Mouse (Mus musculus) limb, embryonic 13.5 days (tissue): ENCODE measurements at regions not wholly inside any gene's neighbourhood (a gene's known extent, or its start where the extent isn't known, plus 50 kb on each side); places are given as distances from the start of the nearest gene placed in this dataset.

Experiments used
- ATAC-seq: fragments of 200-750 bp; cut with Nextera tagmentation; 2 replicates; pipeline ENCODE4 v1.8.0; 2017; ENCODE audit warnings: low read depth, moderate number of reproducible peaks, moderate TSS enrichment; ENCODE audit not compliant: low FRiP score
- H3K27ac ChIP-seq: fragments of 300-500 bp; sonication (generic); 2 replicates; pipeline ENCODE4 v1.5.1; 2015; ENCODE audit warnings: inconsistent platforms, mild to moderate bottlenecking, moderate library complexity
- H3K27me3 ChIP-seq: fragments of 300-500 bp; sonication (generic); 2 replicates; pipeline ENCODE4 v1.6.1; 2015; ENCODE audit warnings: mild to moderate bottlenecking, inconsistent platforms
- H3K36me3 ChIP-seq: fragments of 300-500 bp; sonication (generic); 2 replicates; pipeline ENCODE4 v1.6.1; 2015; ENCODE audit warnings: inconsistent platforms, mild to moderate bottlenecking, moderate library complexity
- H3K4me1 ChIP-seq: fragments of 300-500 bp; sonication (generic); 2 replicates; pipeline ENCODE4 v1.6.1; 2015; ENCODE audit warnings: inconsistent platforms
- H3K4me2 ChIP-seq: fragments of 300-500 bp; sonication (generic); replicated peaks from 2 replicates; pipeline ENCODE4 v1.6.1; 2015; ENCODE audit warnings: inconsistent platforms, mild to moderate bottlenecking, moderate library complexity
- H3K4me3 ChIP-seq: fragments of 300-500 bp; sonication (generic); 2 replicates; pipeline ENCODE4 v1.5.1; 2015; ENCODE audit warnings: moderate library complexity, mild to moderate bottlenecking, inconsistent platforms
- H3K9ac ChIP-seq: fragments of 300-500 bp; sonication (generic); 2 replicates; pipeline ENCODE4 v1.6.1; 2015; ENCODE audit warnings: mild to moderate bottlenecking, inconsistent platforms
- H3K9me3 ChIP-seq: fragments of 300-500 bp; sonication (generic); 2 replicates; pipeline ENCODE4 v1.6.1; 2016; ENCODE audit warnings: inconsistent platforms
- WGBS: fragments of 180-500 bp; shearing (Covaris S2); methylation state at CpG from one replicate; pipeline ENCODE4 v1.1.7; 2015; 5-methylcytosine and 5-hydroxymethylcytosine counted together

DNA sequence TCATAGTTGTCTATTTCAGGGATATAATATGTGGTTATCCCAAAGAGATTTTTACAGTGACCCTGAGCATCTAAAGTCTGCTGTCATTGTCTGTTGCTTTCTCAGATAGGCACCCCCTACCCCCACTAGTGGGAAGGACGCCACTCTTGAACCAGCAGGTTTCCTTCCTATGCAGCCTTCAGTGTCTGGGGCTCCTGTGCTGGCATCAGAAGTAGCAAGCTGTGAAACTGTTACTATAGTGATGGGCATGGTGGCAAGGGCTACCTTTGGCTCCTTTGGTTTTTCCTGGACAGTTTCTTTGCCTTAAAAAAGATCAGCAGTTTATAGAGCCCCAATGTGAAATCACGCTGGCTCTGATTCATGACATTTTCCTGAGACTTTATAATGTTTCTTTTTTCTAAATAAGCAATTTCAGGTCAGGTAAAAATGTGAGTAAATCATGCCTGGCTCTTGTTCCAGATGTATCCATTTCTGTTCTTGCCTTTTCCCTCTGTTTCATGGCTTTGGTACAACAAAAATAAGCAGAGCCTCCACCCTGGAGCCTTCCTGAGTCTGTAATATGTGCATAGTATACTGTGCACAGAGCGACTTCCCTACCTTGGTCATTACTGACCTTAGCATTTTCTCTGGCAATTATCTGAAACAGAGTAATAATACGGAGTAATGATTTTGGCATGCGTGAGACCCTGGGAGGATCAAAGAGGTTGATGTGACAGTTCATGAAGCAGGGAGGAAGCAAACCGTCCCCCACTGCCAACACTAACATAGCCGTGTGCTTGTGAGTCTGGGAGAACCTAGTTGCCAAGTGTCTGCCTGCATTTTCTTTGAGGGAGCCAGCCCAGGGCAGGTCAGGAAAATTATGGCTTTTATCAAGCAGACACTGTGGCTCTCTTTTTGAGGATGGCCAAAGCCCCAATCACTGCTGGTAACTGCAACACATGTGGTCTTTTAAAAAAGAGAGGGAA lies 124.8 kb downstream of the Mettl11b start:
- ATAC-seq = peak; percentile 71
- peak overlapping the region; percentile 61; the same call in 1 of the 2 replicates for H3K27ac ChIP-seq

DNA sequence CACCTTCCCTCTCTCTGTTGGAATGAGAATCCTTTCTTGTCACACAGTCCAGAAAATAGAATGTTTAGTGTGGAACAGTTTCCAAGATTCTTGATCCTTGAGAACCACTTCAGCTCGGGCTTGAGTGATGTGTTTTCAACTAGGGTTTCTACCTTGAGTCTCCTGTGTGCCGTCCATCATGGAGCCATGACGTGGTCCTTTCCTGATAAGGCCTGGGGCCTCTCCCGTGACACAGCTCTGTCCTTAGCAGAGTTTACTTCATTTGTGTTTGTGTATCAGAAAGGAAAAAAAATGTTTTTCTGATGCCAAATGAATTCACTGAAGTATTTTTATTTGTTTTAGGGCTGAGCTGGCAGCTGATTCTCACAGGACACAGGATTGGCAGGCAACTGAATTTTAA lies 148.6 kb downstream of the Mettl11b start:
- Histone ChIP-seq H3K36me3 (no peaks in the 10 kb centered on the region), H3K9me3 (no peaks in the 10 kb centered on the region), H3K9ac (no peak overlapping the region), H3K4me3 (no peak overlapping the region), H3K27me3 (no peaks in the 10 kb centered on the region), H3K4me2 (no peak overlapping the region), H3K27ac (no peak overlapping the region), H3K4me1 (peaks cover 43% of the 10 kb centered on the region)
- 75% methylated on average over 4 of the region's 4 CpGs for WGBS
- no peak for ATAC-seq

More for the DNA sequence above, 124.8 kb downstream of the Mettl11b start:
- H3K4me3 ChIP-seq = no peak overlapping the region
- H3K27me3 ChIP-seq = no peaks in the 10 kb centered on the region
- no peak overlapping the region for H3K4me2 ChIP-seq
- 31% methylated on average over 7 of the region's 7 CpGs for WGBS
- no peaks in the 10 kb centered on the region for H3K36me3 ChIP-seq
- no peak overlapping the region for H3K9ac ChIP-seq
- no peaks in the 10 kb centered on the region for H3K9me3 ChIP-seq
- H3K4me1 ChIP-seq = peaks cover 14% of the 10 kb centered on the region

DNA sequence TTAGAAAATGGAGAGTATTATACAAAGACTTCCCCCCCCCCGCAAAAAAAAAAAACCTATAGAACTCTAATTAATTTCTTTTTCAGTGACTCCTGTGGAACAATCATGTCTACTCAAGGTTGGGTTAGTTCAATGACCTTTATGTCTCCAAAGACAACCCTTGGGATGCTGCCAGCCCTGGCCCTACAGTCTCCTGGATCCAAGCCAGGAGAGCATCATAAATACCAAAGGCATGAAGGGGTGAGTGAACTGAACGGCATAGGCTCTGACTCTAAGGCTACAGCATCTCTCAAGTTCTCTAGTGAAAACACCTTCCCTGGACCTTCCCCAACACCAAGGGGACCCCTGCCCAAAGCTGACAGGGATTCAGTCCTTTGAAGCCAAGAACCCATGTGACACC lies 149.4 kb downstream of the Mettl11b start:
- no peak overlapping the region; the same call in 1 of the 2 replicates for H3K27ac ChIP-seq
- peaks cover 52% of the 10 kb centered on the region for H3K4me1 ChIP-seq
- ATAC-seq = no peak
- 53% methylated on average over 2 of the region's 2 CpGs for WGBS
- no peak overlapping the region for H3K4me3 ChIP-seq
- no peak overlapping the region for H3K9ac ChIP-seq
- H3K27me3 ChIP-seq = no peaks in the 10 kb centered on the region
- no peaks in the 10 kb centered on the region for H3K9me3 ChIP-seq
- H3K36me3 ChIP-seq = no peaks in the 10 kb centered on the region
- no peak overlapping the region for H3K4me2 ChIP-seq

DNA sequence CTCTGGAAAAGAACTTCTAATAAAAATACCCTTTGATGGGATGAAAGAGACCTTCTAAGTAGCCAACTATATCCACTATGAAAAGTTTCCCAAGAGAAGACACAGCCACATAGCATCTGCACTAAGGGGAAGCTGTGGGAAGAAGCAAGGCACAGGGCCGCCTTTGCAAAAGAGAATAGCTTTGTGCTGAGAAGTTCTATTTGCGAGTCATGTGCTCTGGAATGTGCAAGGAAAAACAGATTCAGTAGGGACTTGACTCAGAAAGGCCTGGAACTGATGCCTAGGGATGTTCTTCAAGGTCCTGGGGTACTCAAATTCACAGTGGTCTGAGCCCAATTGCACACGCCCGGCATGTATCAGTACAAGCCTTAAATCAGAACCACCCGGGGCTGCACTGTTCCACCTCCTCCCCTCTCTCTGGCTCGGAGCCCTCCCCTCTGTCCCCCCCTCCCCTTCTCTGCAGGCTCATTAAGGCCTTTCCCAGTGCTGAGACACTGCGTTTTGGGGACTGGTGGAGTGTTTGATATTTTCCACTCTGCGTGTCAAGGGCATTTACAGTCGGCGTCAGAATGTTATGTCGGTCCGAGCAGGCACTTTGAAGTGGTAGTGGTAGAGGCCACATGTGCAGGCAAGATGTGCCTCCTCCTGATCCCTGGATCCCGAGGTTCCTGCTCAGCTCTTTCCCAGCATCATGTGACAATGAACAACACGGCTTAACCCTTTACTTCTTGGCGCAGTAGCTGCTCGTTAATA lies 150.4 kb downstream of the Mettl11b start:
- H3K27ac ChIP-seq = peak overlapping the region; percentile 80
- 10% methylated on average over 16 of the region's 16 CpGs for WGBS
- no peaks in the 10 kb centered on the region for H3K27me3 ChIP-seq
- peaks cover 58% of the 10 kb centered on the region for H3K4me1 ChIP-seq
- no peaks in the 10 kb centered on the region for H3K36me3 ChIP-seq
- H3K4me3 ChIP-seq = peak overlapping the region; percentile 21
- peak overlapping the region; percentile 52 for H3K4me2 ChIP-seq
- ATAC-seq = peak; percentile 94
- no peak overlapping the region for H3K9ac ChIP-seq
- no peaks in the 10 kb centered on the region for H3K9me3 ChIP-seq

DNA sequence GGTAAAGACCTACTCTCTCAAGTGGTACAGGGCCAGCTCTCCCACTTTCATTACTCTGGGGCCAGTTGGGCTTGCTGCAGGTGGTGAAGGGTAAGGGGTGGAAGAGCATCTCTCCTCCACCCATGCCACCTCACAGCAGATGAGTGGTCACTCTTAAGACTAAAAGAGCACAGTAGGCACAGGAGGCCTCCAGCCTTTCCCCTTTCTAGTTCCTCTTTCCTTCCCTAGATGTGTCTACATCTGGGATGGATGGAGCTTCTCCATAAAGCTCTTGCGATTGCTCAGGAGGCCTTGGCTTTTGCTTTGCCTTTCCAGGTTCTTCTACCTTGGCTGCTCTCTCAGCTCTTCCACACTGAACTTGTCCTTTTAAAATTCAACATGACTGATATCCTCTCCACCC lies 151.5 kb downstream of the Mettl11b start:
- Histone ChIP-seq H3K36me3 (no peaks in the 10 kb centered on the region), H3K9ac (no peak overlapping the region), H3K4me2 (no peak overlapping the region), H3K27ac (peak overlapping the region; percentile 80), H3K4me1 (peaks cover 68% of the 10 kb centered on the region), H3K9me3 (no peaks in the 10 kb centered on the region), H3K4me3 (no peak overlapping the region), H3K27me3 (no peaks in the 10 kb centered on the region)
- ATAC-seq = no peak
- WGBS = 78% methylated on average over 1 of the region's 1 CpGs

DNA sequence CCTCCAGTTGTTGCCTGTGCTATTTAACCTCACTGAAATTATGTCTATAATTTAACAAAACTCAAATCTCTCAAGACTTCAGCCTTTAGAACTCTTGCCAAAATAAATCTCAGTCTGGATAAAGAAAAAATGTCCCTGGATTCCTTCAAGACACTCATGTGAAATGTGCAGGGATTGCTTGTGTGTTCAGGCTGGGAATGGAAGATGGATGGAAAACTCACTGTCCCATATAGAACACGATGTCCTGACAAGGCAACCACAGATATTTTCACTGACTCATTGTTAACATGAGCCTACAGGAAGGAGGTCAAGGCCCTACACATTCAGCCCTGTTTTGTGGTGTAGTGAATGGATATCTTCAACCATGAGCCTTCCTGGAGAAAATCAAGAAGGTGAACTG lies 160.3 kb upstream of the Gorab start:
- no peak overlapping the region for H3K27ac ChIP-seq
- H3K4me1 ChIP-seq = peaks cover 18% of the 10 kb centered on the region
- H3K4me3 ChIP-seq = no peak overlapping the region
- H3K27me3 ChIP-seq = no peaks in the 10 kb centered on the region
- no peak for ATAC-seq
- no peaks in the 10 kb centered on the region for H3K36me3 ChIP-seq
- no peak overlapping the region for H3K4me2 ChIP-seq
- H3K9ac ChIP-seq = no peak overlapping the region
- H3K9me3 ChIP-seq = no peaks in the 10 kb centered on the region
- 80% methylated on average over 1 of the region's 1 CpGs for WGBS

DNA sequence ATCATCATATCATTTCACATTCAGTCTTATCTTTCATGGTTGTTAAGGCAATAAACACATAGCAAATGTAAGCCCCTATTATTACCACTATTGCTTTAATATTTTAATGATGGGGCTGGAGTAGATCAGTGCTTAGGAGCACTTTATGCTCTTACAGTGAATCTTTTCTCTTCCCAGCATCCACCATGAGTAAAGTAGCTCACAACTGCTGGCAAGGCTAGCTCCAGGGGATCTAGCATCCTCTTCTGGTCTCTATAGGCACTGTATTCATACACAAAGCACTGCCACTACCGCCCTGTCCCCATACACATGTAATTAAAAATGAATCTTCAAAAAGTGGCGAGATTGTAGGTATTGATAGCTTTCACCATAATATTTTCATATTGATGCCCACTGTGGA lies 159.6 kb upstream of the Gorab start:
- H3K27ac ChIP-seq = no peak overlapping the region
- H3K9me3 ChIP-seq = no peaks in the 10 kb centered on the region
- peaks cover 13% of the 10 kb centered on the region for H3K4me1 ChIP-seq
- H3K4me2 ChIP-seq = no peak overlapping the region
- no peak overlapping the region for H3K4me3 ChIP-seq
- 89% methylated on average over 2 of the region's 2 CpGs for WGBS
- ATAC-seq = no peak
- no peaks in the 10 kb centered on the region for H3K36me3 ChIP-seq
- H3K9ac ChIP-seq = no peak overlapping the region
- H3K27me3 ChIP-seq = no peaks in the 10 kb centered on the region

DNA sequence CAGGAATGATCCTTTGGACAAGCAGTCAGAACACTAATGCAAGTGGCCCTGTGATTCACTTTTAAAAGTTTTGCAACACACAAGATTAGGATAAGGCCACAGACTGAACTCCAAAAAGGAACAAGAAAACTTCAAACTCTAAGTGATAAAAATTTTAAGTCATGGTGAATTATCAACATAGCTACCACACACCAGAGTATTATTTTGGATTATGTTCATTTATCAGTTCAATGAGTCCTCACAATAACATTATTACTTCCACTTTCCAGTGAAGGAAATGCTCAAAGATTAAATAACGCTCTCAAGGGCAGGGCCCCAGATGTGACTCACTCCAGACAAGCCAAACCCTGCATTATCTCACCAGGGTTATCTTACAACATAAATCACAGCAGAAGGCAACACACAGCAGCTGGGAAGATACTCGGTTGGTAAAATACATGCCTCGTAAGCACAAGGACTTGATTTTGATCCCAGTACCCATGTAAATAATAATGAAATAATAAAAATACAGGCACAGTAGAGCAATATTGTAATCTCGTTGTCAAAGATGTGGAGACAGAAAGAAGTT lies 158.8 kb upstream of the Gorab start:
- H3K9me3 ChIP-seq = no peaks in the 10 kb centered on the region
- WGBS = 53% methylated on average over 4 of the region's 4 CpGs
- H3K4me3 ChIP-seq = no peak overlapping the region
- H3K4me2 ChIP-seq = no peak overlapping the region
- H3K4me1 ChIP-seq = peaks cover 9% of the 10 kb centered on the region; the same call in 1 of the 2 replicates
- H3K27ac ChIP-seq = no peak overlapping the region
- H3K9ac ChIP-seq = no peak overlapping the region
- H3K27me3 ChIP-seq = no peaks in the 10 kb centered on the region
- ATAC-seq = no peak
- no peaks in the 10 kb centered on the region for H3K36me3 ChIP-seq

DNA sequence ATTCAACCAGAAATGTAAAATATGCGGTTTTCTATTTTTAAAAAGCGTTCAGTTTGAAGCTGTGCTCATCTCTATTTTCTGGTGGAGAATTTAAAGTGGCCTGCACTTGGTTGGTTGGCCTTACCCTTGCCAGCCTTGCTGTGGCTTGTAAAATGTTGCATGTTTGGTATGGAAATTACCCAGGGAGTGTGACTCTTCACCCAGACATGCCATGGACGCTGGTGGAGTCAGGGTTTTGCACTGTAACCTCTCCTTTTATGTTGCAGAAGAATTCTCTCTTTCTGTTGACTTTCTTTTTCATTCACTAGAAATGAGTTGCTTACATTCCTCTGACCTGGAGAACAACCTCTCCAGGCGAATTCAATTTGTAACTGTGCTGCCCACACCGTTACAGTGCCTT lies 157.5 kb upstream of the Gorab start:
- H3K4me2 ChIP-seq = no peak overlapping the region
- H3K9ac ChIP-seq = no peak overlapping the region
- H3K9me3 ChIP-seq = no peaks in the 10 kb centered on the region
- peaks cover 14% of the 10 kb centered on the region; the same call in 1 of the 2 replicates for H3K4me1 ChIP-seq
- no peak overlapping the region for H3K4me3 ChIP-seq
- ATAC-seq = no peak
- no peak overlapping the region for H3K27ac ChIP-seq
- no peaks in the 10 kb centered on the region for H3K27me3 ChIP-seq
- H3K36me3 ChIP-seq = no peaks in the 10 kb centered on the region
- WGBS = 62% methylated on average over 5 of the region's 5 CpGs

DNA sequence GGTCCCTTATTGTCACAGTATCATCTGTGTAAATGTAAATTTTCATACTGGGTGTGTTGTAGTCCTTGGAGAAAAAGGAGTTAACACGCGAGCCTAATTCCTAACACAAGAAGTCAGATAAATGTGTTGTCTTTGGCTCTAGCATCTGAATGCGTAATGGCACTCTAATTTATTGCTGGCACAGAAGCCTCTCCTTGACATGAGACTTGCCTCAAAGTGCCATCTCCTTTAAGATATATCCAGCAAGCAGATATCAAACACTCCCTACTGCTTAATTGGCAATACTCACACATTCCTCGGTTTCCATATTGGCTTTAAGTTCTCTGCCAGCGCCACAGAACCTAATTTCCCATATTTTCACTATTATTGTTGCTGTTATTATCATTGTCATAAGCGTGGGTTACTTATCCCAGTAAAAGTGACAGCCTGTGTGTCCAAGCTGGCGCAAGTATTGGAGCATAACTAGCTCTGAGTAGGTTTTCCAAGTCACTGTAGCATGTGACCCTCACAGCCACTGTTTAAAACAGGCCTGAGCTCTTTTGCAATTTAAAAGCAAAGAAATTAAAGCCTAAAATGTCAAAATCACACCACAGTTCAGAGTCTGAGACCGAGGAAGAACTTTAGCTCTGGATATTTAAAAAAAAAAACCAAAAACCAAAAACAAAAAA lies 156.9 kb upstream of the Gorab start:
- H3K9ac ChIP-seq = no peak overlapping the region
- H3K27ac ChIP-seq = no peak overlapping the region
- H3K4me3 ChIP-seq = no peak overlapping the region
- H3K4me1 ChIP-seq = peaks cover 14% of the 10 kb centered on the region; the same call in 1 of the 2 replicates
- no peaks in the 10 kb centered on the region for H3K9me3 ChIP-seq
- H3K36me3 ChIP-seq = no peaks in the 10 kb centered on the region
- no peaks in the 10 kb centered on the region for H3K27me3 ChIP-seq
- no peak overlapping the region for H3K4me2 ChIP-seq
- ATAC-seq = no peak
- 92% methylated on average over 8 of the region's 8 CpGs for WGBS

DNA sequence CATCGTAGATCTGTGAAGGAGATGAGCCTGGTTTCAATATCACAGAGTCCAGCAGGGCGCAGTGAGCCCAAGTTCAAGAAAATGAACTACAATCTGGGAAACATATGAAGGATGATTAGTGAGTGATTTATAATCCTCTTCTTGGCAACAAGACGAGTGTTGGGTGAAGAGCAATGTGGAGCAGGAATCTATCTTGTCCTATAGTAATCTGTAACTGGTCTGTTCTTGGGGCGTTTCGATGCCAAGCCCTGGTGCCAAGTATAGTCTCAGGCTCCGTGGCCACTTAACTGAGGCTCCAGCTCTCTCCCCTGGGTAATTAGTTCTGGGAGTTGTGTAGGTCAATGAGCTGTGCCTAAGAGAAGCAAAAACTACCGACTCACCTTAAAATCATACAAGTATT lies 154.4 kb upstream of the Gorab start:
- H3K9ac ChIP-seq = no peak overlapping the region
- no peaks in the 10 kb centered on the region for H3K36me3 ChIP-seq
- no peak overlapping the region for H3K4me2 ChIP-seq
- WGBS = 77% methylated on average over 7 of the region's 7 CpGs
- H3K4me3 ChIP-seq = no peak overlapping the region
- H3K4me1 ChIP-seq = peaks cover 14% of the 10 kb centered on the region; the same call in 1 of the 2 replicates
- H3K27ac ChIP-seq = no peak overlapping the region
- no peak for ATAC-seq
- H3K27me3 ChIP-seq = no peaks in the 10 kb centered on the region
- no peaks in the 10 kb centered on the region for H3K9me3 ChIP-seq
